Mouse (Mus musculus) embryonic facial prominence, embryonic 10.5 days (tissue): ENCODE results near the gene Chst5. TPM values are rescaled to one million over a fixed set of nuclear protein-coding genes. Genes with fewer than 3 reads are reported as not detected.
A peak's percentile ranks its signal among the peaks of the same experiment; 100 is the strongest.
"Not testable (repeated sequence)": the region's sequence is repeated elsewhere in the genome, so short reads cannot be mapped to it uniquely, and the experiment has no call there.

Source experiments
- DNase-seq: peaks from one replicate; pipeline ENCODE4 v3.0.0-alpha.2; 2017; ENCODE audit warnings: low spot score
- H3K27ac ChIP-seq: fragments of 300-500 bp; sonication (generic); replicated peaks from 2 replicates; pipeline ENCODE4 v1.5.1; 2016; ENCODE audit warnings: mild to moderate bottlenecking
- H3K27me3 ChIP-seq: fragments of 300-500 bp; sonication (generic); replicated peaks from 2 replicates; pipeline ENCODE4 v1.6.1; 2016; ENCODE audit warnings: low read depth, mild to moderate bottlenecking; ENCODE audit not compliant: poor library complexity, severe bottlenecking
- H3K36me3 ChIP-seq: fragments of 300-500 bp; sonication (generic); replicated peaks from 2 replicates; pipeline ENCODE4 v1.6.1; 2016; ENCODE audit warnings: mild to moderate bottlenecking, moderate library complexity
- H3K4me1 ChIP-seq: fragments of 300-500 bp; sonication (generic); 2 replicates; pipeline ENCODE4 v1.6.1; 2016
- H3K4me3 ChIP-seq: fragments of 300-500 bp; sonication (generic); 2 replicates; pipeline ENCODE4 v1.5.1; 2016; ENCODE audit warnings: mild to moderate bottlenecking, moderate library complexity
- H3K9me3 ChIP-seq: fragments of 300-500 bp; sonication (generic); 2 replicates; pipeline ENCODE4 v1.6.1; 2016; ENCODE audit warnings: mild to moderate bottlenecking
- WGBS: fragments of 180-500 bp; shearing (Covaris S2); methylation state at CpG from one replicate; pipeline ENCODE4 v1.1.7; 2016; 5-methylcytosine and 5-hydroxymethylcytosine counted together
- polyA plus RNA-seq: library from polyadenylated mRNA; unstranded; fragments of >200 nt; fragmentation: Nextera tagmentation; extraction: Ambion mirVana; gene quantifications from 2 replicates; pipeline ENCODE4 v1.2.1, GENCODE M21; 2016

Gene Chst5
- polyA plus RNA-seq, 1 experiment from 2014 or later, result 2.7 TPM

- no peak overlapping the region for H3K4me3 ChIP-seq
- DNase-seq, result no peak
- no peaks in the 10 kb centered on the region for H3K27me3 ChIP-seq
- H3K27ac ChIP-seq, result no peak overlapping the region
- WGBS, result 90% methylated on average over 12 of the region's 12 CpGs
- H3K36me3 ChIP-seq, result peaks cover 8% of the 10 kb centered on the region; the same call in 1 of the 2 replicates
- H3K9me3 ChIP-seq, result no peaks in the 10 kb centered on the region
- H3K4me1 ChIP-seq, result peaks cover 8% of the 10 kb centered on the region
Measured at GRCm38 (mm10) chr8:111855977-111856376, 54.3 kb downstream of the Chst5 start.

- DNase-seq, result peak; percentile 98
- H3K27me3 ChIP-seq, result no peaks in the 10 kb centered on the region
- H3K36me3 ChIP-seq, result peaks cover 22% of the 10 kb centered on the region
- H3K27ac ChIP-seq, result peak within 1 kb of the TSS; percentile 83
- no peaks in the 10 kb centered on the region for H3K9me3 ChIP-seq
- peaks cover 8% of the 10 kb centered on the region for H3K4me1 ChIP-seq
- H3K4me3 ChIP-seq, result peak within 1 kb of the TSS; percentile 96
- WGBS, result under 1% methylated on average over 53 of the region's 53 CpGs
Measured at GRCm38 (mm10) chr8:111853861-111854501, 56.3 kb downstream of the Chst5 start, which contains the start of gene Cfdp1. Cfdp1 (minus strand) TSS chr8:111854291.

- H3K9me3 ChIP-seq, H3K4me1 ChIP-seq, H3K27me3 ChIP-seq, DNase-seq: not testable (repeated sequence)
- Histone ChIP-seq H3K36me3 (peaks cover 22% of the 10 kb centered on the region), H3K4me3 (peak overlapping the region; percentile 96), H3K27ac (0 out of 2 replicates have a peak overlapping the region, but pooled peaks have one; percentile 83)
- 62% methylated on average over 12 of the region's 12 CpGs for WGBS
Measured at GRCm38 (mm10) chr8:111853219-111853618, 57.0 kb downstream of the Chst5 start.

GRCm38 (mm10) chr8:111846746-111847145, 63.5 kb downstream of the Chst5 start:
- WGBS, result 95% methylated on average over 6 of the region's 6 CpGs
- H3K36me3 ChIP-seq, result peaks cover 59% of the 10 kb centered on the region
- no peak overlapping the region for H3K4me3 ChIP-seq
- no peaks in the 10 kb centered on the region for H3K27me3 ChIP-seq
- H3K4me1 ChIP-seq, result no peaks in the 10 kb centered on the region
- DNase-seq, result no peak
- no peak overlapping the region for H3K27ac ChIP-seq
- no peaks in the 10 kb centered on the region for H3K9me3 ChIP-seq

Other genes with a start within 250 kb of the Chst5 start
- gene Ctrb1, start 219.4 kb downstream of the Chst5 start, polyA plus RNA-seq, result not detected in 2 replicates
- 61.1 and 62.4 TPM in 2 replicates for gene Bcar1, start 166.6 kb downstream of the Chst5 start, polyA plus RNA-seq
- gene Cfdp1, start 56.2 kb downstream of the Chst5 start, polyA plus RNA-seq, result 225 and 237 TPM in 2 replicates
- gene Tmem170, start 33.7 kb downstream of the Chst5 start, polyA plus RNA-seq, result 10.5 and 11.0 TPM in 2 replicates
- 20.1 and 20.2 TPM in 2 replicates for gene Tmem231, start 23.4 kb upstream of the Chst5 start, polyA plus RNA-seq
- 186 and 194 TPM in 2 replicates for gene Gabarapl2, start 30.3 kb upstream of the Chst5 start, polyA plus RNA-seq
- 15.7 and 17.1 TPM in 2 replicates for gene Adat1, start 81.9 kb upstream of the Chst5 start, polyA plus RNA-seq
- gene Kars, start 100.9 kb upstream of the Chst5 start, polyA plus RNA-seq, result 274 and 284 TPM in 2 replicates
- gene Terf2ip, start 101.0 kb upstream of the Chst5 start, polyA plus RNA-seq, result 27.0 and 28.6 TPM in 2 replicates
- 0.25 and 0.45 TPM in 2 replicates for gene Gm6793, start 104.6 kb upstream of the Chst5 start, polyA plus RNA-seq